Mouse (Mus musculus) C2C12 (cell line): ENCODE measurements at regions not wholly inside any gene's neighbourhood (a gene's known extent, or its start where the extent isn't known, plus 50 kb on each side); places are given as distances from the start of the nearest gene placed in this dataset.

ENCODE experiments used
- CTCF ChIP-seq: IDR thresholded peaks from one replicate; pipeline ENCODE4 v1.5.1; 2011; ENCODE audit not compliant: control insufficient read depth, insufficient read depth, insufficient read length
- MYOD1 ChIP-seq: IDR thresholded peaks from one replicate; pipeline ENCODE4 v1.6.1; 2011; ENCODE audit warnings: low read depth; ENCODE audit not compliant: control insufficient read depth, insufficient read length
- MYOG ChIP-seq: IDR thresholded peaks from one replicate; pipeline ENCODE4 v1.6.1; 2011; ENCODE audit not compliant: control insufficient read depth, insufficient read length; ENCODE audit errors: extremely low read depth
- USF1 ChIP-seq: IDR thresholded peaks from one replicate; pipeline ENCODE4 v1.6.1; 2011; ENCODE audit warnings: low read depth, mild to moderate bottlenecking, control low read depth, moderate library complexity

GRCm38 (mm10) chr2:168412853-168413252 lies 131.3 kb upstream of the Kcng1 start:
- TF ChIP-seq USF1 (no peak), CTCF (no peak), MYOG (no peak), MYOD1 (no peak)
